ENCODE assay signal across 8 mouse cellular contexts in genomic region chr17:3114358-3114719, GRCm38 (mm10). TPM values are rescaled to one million over a fixed set of nuclear protein-coding genes. Genes with fewer than 3 reads are reported as not detected.
A peak's percentile ranks its signal among the peaks of the same experiment; 100 is the strongest.
DNase-seq lines count a peak whose midpoint lies in the region; ATAC-seq and TF ChIP-seq lines count a peak whose summit lies in the region.

No protein-coding gene starts in this region.

- no peaks in the 10 kb centered on the region for H3K9me3 ChIP-seq in intestine, embryonic 14.5 days (ENCODE audit: control insufficient read depth, low read length)
- no peaks in the 10 kb centered on the region for H3K9me3 ChIP-seq in midbrain, postnatal 0 days (ENCODE audit: low read length)

- H3K27ac ChIP-seq in cerebellum, adult 2 months (ENCODE audit: insufficient read depth, low read length): peak overlapping the region; percentile 61
- H3K27ac ChIP-seq in cortical plate, adult 2 months (ENCODE audit: insufficient read depth, low read length): peak overlapping the region; percentile 97
- H3K27ac ChIP-seq in intestine, embryonic 14.5 days (ENCODE audit: low read depth): peak overlapping the region; percentile 100
- peak overlapping the region; percentile 97 for H3K27ac ChIP-seq in midbrain, postnatal 0 days (ENCODE audit: low read depth, low read length)

- no peaks in the 10 kb centered on the region for H3K27me3 ChIP-seq in cerebellum, adult 2 months (ENCODE audit: control insufficient read depth, insufficient read depth, low read length)
- H3K27me3 ChIP-seq in intestine, embryonic 14.5 days (replicated peaks; ENCODE audit: control insufficient read depth, insufficient read depth, low read length): no peaks in the 10 kb centered on the region
- no peaks in the 10 kb centered on the region for H3K27me3 ChIP-seq in midbrain, postnatal 0 days (ENCODE audit: insufficient read depth, low read length)

- peak overlapping the region; percentile 64 for H3K4me2 ChIP-seq in intestine, embryonic 14.5 days (ENCODE audit: low read length)
- H3K4me2 ChIP-seq in midbrain, postnatal 0 days (ENCODE audit: low read depth, low read length, poor library complexity, severe bottlenecking): peak overlapping the region; percentile 50

- ATAC-seq in intestine, embryonic 14.5 days (replicated peaks; ENCODE audit: low FRiP score, low TSS enrichment, low read depth): peak; percentile 79
- peak; percentile 76 for ATAC-seq in midbrain, postnatal 0 days (ENCODE audit: low FRiP score)

- no peak for TF ChIP-seq POLR2A in cerebellum, adult 2 months (IDR thresholded peaks at IDR 0.05; ENCODE audit: borderline replicate concordance, insufficient read depth, low read length)
- no peak for TF ChIP-seq POLR2A in cortical plate, adult 2 months (IDR thresholded peaks at IDR 0.05; ENCODE audit: extremely low read depth, insufficient read depth, low read length)

- peaks cover 7% of the 10 kb centered on the region for H3K4me1 ChIP-seq in cerebellum, adult 2 months (ENCODE audit: control insufficient read depth, insufficient read depth, low read length)
- peaks cover 5% of the 10 kb centered on the region; the same call in 1 of the 2 replicates for H3K4me1 ChIP-seq in cortical plate, adult 2 months (ENCODE audit: control insufficient read depth, insufficient read depth, low read length)
- peaks cover 6% of the 10 kb centered on the region for H3K4me1 ChIP-seq in intestine, embryonic 14.5 days (replicated peaks; ENCODE audit: control insufficient read depth, insufficient read depth, low read length)
- no peaks in the 10 kb centered on the region for H3K4me1 ChIP-seq in midbrain, postnatal 0 days (ENCODE audit: insufficient read depth, low read length)

- under 1% methylated on average over 31 of the region's 31 CpGs for WGBS in cerebellum, adult 2 months
- under 1% methylated on average over 31 of the region's 31 CpGs for WGBS in intestine, embryonic 14.5 days
- WGBS in midbrain, postnatal 0 days: under 1% methylated on average over 31 of the region's 31 CpGs

- DNase-seq in cerebellum, adult 2 months: no peak
- no peak for DNase-seq in cerebellum, adult 18-20 months
- peak; percentile 71 for DNase-seq in 3T3-L1 (ENCODE audit: low read depth, low spot score)
- no peak for DNase-seq in intestine, embryonic 14.5 days (ENCODE audit: low spot score)
- DNase-seq in midbrain, postnatal 0 days (ENCODE audit: low spot score): no peak
- DNase-seq in urinary bladder, adult 2 months (ENCODE audit: low spot score): no peak
- DNase-seq in cerebellum, postnatal 25 days: no peak

- 0 out of 2 replicates have a peak, but pooled peaks cover 2% of the 10 kb centered on the region for H3K36me3 ChIP-seq in intestine, embryonic 14.5 days (ENCODE audit: control insufficient read depth, insufficient read depth, low read length)
- no peaks in the 10 kb centered on the region for H3K36me3 ChIP-seq in midbrain, postnatal 0 days (ENCODE audit: insufficient read depth, low read length)

- no peak for TF ChIP-seq CTCF in cerebellum, adult 2 months (IDR thresholded peaks at IDR 0.05; ENCODE audit: borderline replicate concordance, insufficient read depth, low read depth, low read length)
- TF ChIP-seq CTCF in cortical plate, adult 2 months (IDR thresholded peaks at IDR 0.05; ENCODE audit: extremely low read depth, insufficient read depth, low read length): no peak
- TF ChIP-seq CTCF in midbrain, postnatal 0 days (IDR thresholded peaks at IDR 0.05): 0 out of 2 replicates have a peak, but pooled peaks have one; percentile 21

- H3K4me3 ChIP-seq in cerebellum, adult 2 months (replicated peaks; ENCODE audit: insufficient read depth, low read depth, low read length): peak overlapping the region; percentile 89
- H3K4me3 ChIP-seq in cortical plate, adult 2 months (ENCODE audit: insufficient read depth, low read length): peak overlapping the region; percentile 84
- H3K4me3 ChIP-seq in intestine, embryonic 14.5 days (ENCODE audit: low read depth, low read length): peak overlapping the region; percentile 85
- H3K4me3 ChIP-seq in midbrain, postnatal 0 days (ENCODE audit: low read depth, low read length): peak overlapping the region; percentile 75

- H3K9ac ChIP-seq in intestine, embryonic 14.5 days (ENCODE audit: low read length): peak overlapping the region; percentile 98
- peak overlapping the region; percentile 70 for H3K9ac ChIP-seq in midbrain, postnatal 0 days (replicated peaks; ENCODE audit: low read length, poor library complexity, severe bottlenecking)

RNA-seq across cellular contexts. Expression of gene Scaf8, which starts 0.4 kb away (rescaled TPM):
- 35.1 and 40.5 TPM in 2 replicates for polyA plus RNA-seq in cerebellum, adult 2 months (2012; rRNA removed)
- polyA plus RNA-seq in cortical plate, adult 2 months (2012; rRNA removed): 31.1 and 32.4 TPM in 2 replicates
- polyA plus RNA-seq in intestine, embryonic 14.5 days (2014; fragmentation: Nextera tagmentation; extraction: Ambion mirVana): 21.8 and 22.2 TPM in 2 replicates
- 56.0 and 59.8 TPM in 2 replicates for total RNA-seq in midbrain, postnatal 0 days (2014; rRNA removed)
- polyA plus RNA-seq in midbrain, postnatal 0 days (2015; fragmentation: Nextera tagmentation; extraction: Ambion mirVana): 13.4 and 15.8 TPM in 2 replicates
- polyA plus RNA-seq in urinary bladder, adult 2 months (2012; rRNA removed): 23.0 and 25.0 TPM in 2 replicates
